Mouse (Mus musculus): ENCODE data around the gene Gpr61. TPM values are rescaled to one million over a fixed set of nuclear protein-coding genes. Genes with fewer than 3 reads are reported as not detected.
A peak's percentile ranks its signal among the peaks of the same experiment; 100 is the strongest.

Gene Gpr61
- total and polyA plus RNA-seq, 3 experiments: 0.27 TPM; not detected in 2

GRCm38 (mm10) chr3:108147386-108148235, 7.1 kb downstream of the Gpr61 start:
- dilution Hi-C loops (cut with MboI; ENCODE audit: extremely low pct_ligation_motif_present, extremely low pct_unique_long_range_greater_than_20kb, low sequenced_read_pairs) (no loop called here), in situ Hi-C loops (cut with MboI; ENCODE audit: low pct_ligation_motif_present, low pct_unique_long_range_greater_than_20kb, low sequenced_read_pairs) (loop anchor here (5.0 to 10.0 kb wide), 2 partner anchors 65 to 213 kb away; partner anchors contain the start of gene Gstm7)
- no peaks in the 10 kb centered on the region for H3K9me3 ChIP-seq (replicated peaks; ENCODE audit: low read length)
- peak overlapping the region; percentile 25 to 39 (median 26) for H3K4me3 ChIP-seq (replicated peaks in 1 of 3; ENCODE audit: low read depth in 2 of 3, low read length in 2 of 3, poor library complexity in 1 of 3)
- H3K36me3 ChIP-seq (replicated peaks in 1 of 2; ENCODE audit: control insufficient read depth in 1 of 2, insufficient read depth in 1 of 2, low read length in 1 of 2): peaks cover 0 to 32% of the 10 kb centered on the region in 2 experiments
- H3K79me2 ChIP-seq (replicated peaks; ENCODE audit: control insufficient read depth, extremely low read depth, insufficient read depth, poor library complexity, severe bottlenecking): peaks cover 26% of the 10 kb centered on the region
- no peaks in the 10 kb centered on the region for H3K27me3 ChIP-seq (replicated peaks)
- H3K27ac ChIP-seq (ENCODE audit: insufficient read depth, low read depth): peak overlapping the region; percentile 18; the same call in 1 of the 2 replicates
- H3K4me2 ChIP-seq (ENCODE audit: insufficient read depth, low read depth, poor library complexity, severe bottlenecking): peak overlapping the region; percentile 96
- H3K9ac ChIP-seq (ENCODE audit: insufficient read depth, low read depth): peak overlapping the region; percentile 90
- DNase-seq (ENCODE audit: extremely low read depth): peak; percentile 90
- peaks cover 0 to 25% of the 10 kb centered on the region in 2 experiments; a peak in 2 of 4 replicates for H3K4me1 ChIP-seq (ENCODE audit: control insufficient read depth in 1 of 2, insufficient read depth in 2 of 2)
- TF ChIP-seq CHD1 (IDR thresholded peaks at IDR 0.05; ENCODE audit: low read depth, low read length) (peak; percentile 30; the same call in 1 of the 2 replicates), RCOR1 (conservative IDR thresholded peaks at IDR 0.05; ENCODE audit: low read depth, low read length) (no peak), CTCF (conservative IDR thresholded peaks at IDR 0.05 in 1 of 2, IDR thresholded peaks at IDR 0.05 in 1 of 2; ENCODE audit: low read depth in 2 of 2, low read length in 2 of 2) (peak; percentile 70 to 98; a peak in 3 of 4 replicates), SIN3A (IDR thresholded peaks at IDR 0.05; ENCODE audit: low read length) (peak; percentile 89), UBTF (IDR thresholded peaks at IDR 0.05; ENCODE audit: low read depth, low read length) (no peak), HCFC1 (IDR thresholded peaks at IDR 0.05; ENCODE audit: low read depth, low read length) (peak; percentile 68), GABPA (IDR thresholded peaks at IDR 0.05; ENCODE audit: insufficient replicate concordance, low read depth, low read length) (no peak), KAT2A (IDR thresholded peaks at IDR 0.05; ENCODE audit: insufficient replicate concordance, low read length) (no peak), TCF12 (IDR thresholded peaks at IDR 0.05; ENCODE audit: low read depth, low read length) (peak; percentile 47; the same call in 1 of the 2 replicates), E2F4 (IDR thresholded peaks at IDR 0.05; ENCODE audit: insufficient replicate concordance, low read depth, low read length) (no peak), MEF2A (IDR thresholded peaks at IDR 0.05; ENCODE audit: borderline replicate concordance, low read depth, low read length) (peak; percentile 63; the same call in 1 of the 2 replicates), ZC3H11A (IDR thresholded peaks at IDR 0.05; ENCODE audit: low read depth, low read length) (peak; percentile 68), NELFE (IDR thresholded peaks at IDR 0.05; ENCODE audit: low read depth, low read length) (peak; percentile 66; the same call in 1 of the 2 replicates), MAFK (IDR thresholded peaks at IDR 0.05; ENCODE audit: insufficient replicate concordance, low read length) (no peak), MAZ (IDR thresholded peaks at IDR 0.05; ENCODE audit: low read depth, low read length) (0 out of 2 replicates have a peak, but pooled peaks have one; percentile 52), CHD2 (IDR thresholded peaks at IDR 0.05; ENCODE audit: low read length) (no peak), PAX5 (IDR thresholded peaks at IDR 0.05; ENCODE audit: low read length) (no peak), NRF1 (IDR thresholded peaks at IDR 0.05; ENCODE audit: low read depth, low read length) (peak; percentile 51; the same call in 1 of the 2 replicates), ETS1 (conservative IDR thresholded peaks at IDR 0.05; ENCODE audit: low read depth, low read length) (no peak; the same call in 1 of the 2 replicates), BHLHE40 (IDR thresholded peaks at IDR 0.05; ENCODE audit: low read depth, low read length) (no peak), POLR2AphosphoS2 (IDR thresholded peaks at IDR 0.05; ENCODE audit: low read depth, low read length) (no peak), ZKSCAN1 (IDR thresholded peaks at IDR 0.05; ENCODE audit: borderline replicate concordance, low read depth, low read length) (no peak), MXI1 (IDR thresholded peaks at IDR 0.05; ENCODE audit: low read depth, low read length) (peak; percentile 69), MAX (IDR thresholded peaks at IDR 0.05; ENCODE audit: low read length) (no peak), RAD21 (IDR thresholded peaks at IDR 0.05; ENCODE audit: low read depth, low read length) (peak; percentile 94), IRF4 (IDR thresholded peaks at IDR 0.05; ENCODE audit: low read depth, low read length) (peak; percentile 77), ZNF384 (IDR thresholded peaks at IDR 0.05; ENCODE audit: low read depth, low read length) (peak; percentile 13; the same call in 1 of the 2 replicates), ELF1 (IDR thresholded peaks at IDR 0.05; ENCODE audit: low read depth, low read length) (peak; percentile 49; the same call in 1 of the 2 replicates), USF1 (IDR thresholded peaks at IDR 0.05; ENCODE audit: low read depth, low read length) (no peak), EP300 (IDR thresholded peaks at IDR 0.05; ENCODE audit: low read length) (peak; percentile 56), SMC3 (IDR thresholded peaks at IDR 0.05; ENCODE audit: low read depth, low read length) (peak; percentile 91), JUN (IDR thresholded peaks at IDR 0.05; ENCODE audit: insufficient read depth, low read depth, low read length) (no peak; the same call in 1 of the 2 replicates), TBP (conservative IDR thresholded peaks at IDR 0.05; ENCODE audit: low read depth, low read length) (peak; percentile 58; the same call in 1 of the 2 replicates), POLR2A (IDR thresholded peaks at IDR 0.05; ENCODE audit: low read depth, low read length) (peak; percentile 34; the same call in 1 of the 2 replicates), MYC (IDR thresholded peaks at IDR 0.05; ENCODE audit: low read depth, low read length) (no peak), ZMIZ1 (IDR thresholded peaks at IDR 0.05; ENCODE audit: low read depth, low read length) (no peak), JUND (conservative IDR thresholded peaks at IDR 0.05; ENCODE audit: low read depth, low read length) (peak; percentile 99)

Measured in CH12.LX (cell line).